Mouse (Mus musculus) hindbrain, embryonic 10.5 days (tissue): ENCODE measurements at regions not wholly inside any gene's neighbourhood (a gene's known extent, or its start where the extent isn't known, plus 50 kb on each side); places are given as distances from the start of the nearest gene placed in this dataset.

Source experiments
- DNase-seq: peaks from one replicate; pipeline ENCODE4 v3.0.0-alpha.2; 2017; ENCODE audit warnings: low spot score
- H3K27ac ChIP-seq: fragments of 300-500 bp; sonication (generic); 2 replicates; pipeline ENCODE4 v1.5.1; 2016; ENCODE audit warnings: mild to moderate bottlenecking, moderate library complexity
- H3K27me3 ChIP-seq: fragments of 300-500 bp; sonication (generic); 2 replicates; pipeline ENCODE4 v1.6.1; 2016; ENCODE audit warnings: mild to moderate bottlenecking; ENCODE audit not compliant: poor library complexity, insufficient read depth, severe bottlenecking
- H3K36me3 ChIP-seq: fragments of 300-500 bp; sonication (generic); 2 replicates; pipeline ENCODE4 v1.6.1; 2016; ENCODE audit warnings: mild to moderate bottlenecking, moderate library complexity
- H3K4me1 ChIP-seq: fragments of 300-500 bp; sonication (generic); replicated peaks from 2 replicates; pipeline ENCODE4 v1.6.1; 2016; ENCODE audit warnings: mild to moderate bottlenecking
- H3K4me3 ChIP-seq: fragments of 300-500 bp; sonication (generic); 2 replicates; pipeline ENCODE4 v1.5.1; 2016; ENCODE audit warnings: mild to moderate bottlenecking, moderate library complexity
- H3K9me3 ChIP-seq: fragments of 300-500 bp; sonication (generic); 2 replicates; pipeline ENCODE4 v1.6.1; 2016; ENCODE audit warnings: mild to moderate bottlenecking, moderate library complexity
- WGBS: fragments of 180-500 bp; shearing (Covaris S2); methylation state at CpG from one replicate; pipeline ENCODE4 v1.1.7; 2016; 5-methylcytosine and 5-hydroxymethylcytosine counted together

DNA sequence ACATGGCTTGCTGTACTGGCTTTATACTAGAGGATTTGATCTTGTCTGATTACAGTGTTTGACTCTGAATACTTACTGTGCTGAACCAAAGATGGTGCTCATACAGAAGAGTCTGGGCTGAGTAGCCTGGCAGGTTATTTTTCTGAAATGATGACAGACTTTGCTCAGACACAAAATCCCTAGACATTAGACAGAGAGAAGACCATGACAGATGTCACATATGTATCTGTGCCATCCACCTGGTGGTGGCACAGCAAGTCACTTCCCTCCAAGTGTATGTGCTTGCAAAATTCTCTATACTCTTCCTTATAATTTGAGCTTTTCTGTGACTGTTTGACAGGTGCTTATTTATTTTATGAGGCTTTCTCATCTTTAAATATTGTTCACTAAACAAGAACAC, 80.7 kb downstream of the Gm7361 start:
- Histone ChIP-seq H3K4me1 (no peaks in the 10 kb centered on the region), H3K27me3 (no peaks in the 10 kb centered on the region), H3K4me3 (no peak overlapping the region), H3K9me3 (no peaks in the 10 kb centered on the region), H3K27ac (no peak overlapping the region), H3K36me3 (no peaks in the 10 kb centered on the region)
- DNase-seq: no peak

GRCm38 (mm10) chr5:26339266-26339665, 81.8 kb downstream of the Gm7361 start:
- no peak overlapping the region for H3K27ac ChIP-seq
- WGBS: 91% methylated on average over 1 of the region's 1 CpGs
- no peak overlapping the region for H3K4me3 ChIP-seq
- no peaks in the 10 kb centered on the region for H3K36me3 ChIP-seq
- H3K4me1 ChIP-seq: no peaks in the 10 kb centered on the region
- H3K27me3 ChIP-seq: no peaks in the 10 kb centered on the region
- DNase-seq: no peak
- no peaks in the 10 kb centered on the region for H3K9me3 ChIP-seq

DNA sequence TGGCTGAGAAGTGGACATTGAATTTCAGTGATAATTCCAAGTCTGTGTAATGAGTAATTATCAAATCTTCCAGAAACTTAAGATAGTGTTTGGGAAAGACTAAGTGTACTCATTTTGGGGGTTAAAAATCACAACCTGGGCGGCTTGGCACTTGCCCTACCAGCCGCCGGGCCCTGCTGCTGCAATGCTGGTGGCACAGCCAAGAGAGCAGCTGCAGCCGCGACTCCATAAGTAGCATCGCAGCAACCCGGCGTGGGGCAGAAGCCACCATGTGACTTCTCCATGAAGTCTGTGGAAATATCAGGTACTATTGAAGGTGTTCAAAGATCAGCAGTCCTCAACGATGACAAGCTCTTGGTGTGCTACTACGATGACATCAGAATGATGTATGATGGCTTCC, 97.7 kb downstream of the Gm7361 start:
- no peaks in the 10 kb centered on the region for H3K36me3 ChIP-seq
- 93% methylated on average over 10 of the region's 10 CpGs for WGBS
- no peaks in the 10 kb centered on the region for H3K27me3 ChIP-seq
- no peaks in the 10 kb centered on the region for H3K4me1 ChIP-seq
- no peak overlapping the region for H3K4me3 ChIP-seq
- no peaks in the 10 kb centered on the region for H3K9me3 ChIP-seq
- no peak overlapping the region for H3K27ac ChIP-seq
- DNase-seq: no peak

- no peaks in the 10 kb centered on the region for H3K9me3 ChIP-seq
- no peak overlapping the region for H3K27ac ChIP-seq
- no peaks in the 10 kb centered on the region for H3K36me3 ChIP-seq
- H3K27me3 ChIP-seq: no peaks in the 10 kb centered on the region
- H3K4me1 ChIP-seq: no peaks in the 10 kb centered on the region
- WGBS: 95% methylated on average over 3 of the region's 3 CpGs
- no peak overlapping the region for H3K4me3 ChIP-seq
- no peak for DNase-seq
Observed at GRCm38 (mm10) chr5:26359082-26359481, 101.6 kb downstream of the Gm7361 start.

DNA sequence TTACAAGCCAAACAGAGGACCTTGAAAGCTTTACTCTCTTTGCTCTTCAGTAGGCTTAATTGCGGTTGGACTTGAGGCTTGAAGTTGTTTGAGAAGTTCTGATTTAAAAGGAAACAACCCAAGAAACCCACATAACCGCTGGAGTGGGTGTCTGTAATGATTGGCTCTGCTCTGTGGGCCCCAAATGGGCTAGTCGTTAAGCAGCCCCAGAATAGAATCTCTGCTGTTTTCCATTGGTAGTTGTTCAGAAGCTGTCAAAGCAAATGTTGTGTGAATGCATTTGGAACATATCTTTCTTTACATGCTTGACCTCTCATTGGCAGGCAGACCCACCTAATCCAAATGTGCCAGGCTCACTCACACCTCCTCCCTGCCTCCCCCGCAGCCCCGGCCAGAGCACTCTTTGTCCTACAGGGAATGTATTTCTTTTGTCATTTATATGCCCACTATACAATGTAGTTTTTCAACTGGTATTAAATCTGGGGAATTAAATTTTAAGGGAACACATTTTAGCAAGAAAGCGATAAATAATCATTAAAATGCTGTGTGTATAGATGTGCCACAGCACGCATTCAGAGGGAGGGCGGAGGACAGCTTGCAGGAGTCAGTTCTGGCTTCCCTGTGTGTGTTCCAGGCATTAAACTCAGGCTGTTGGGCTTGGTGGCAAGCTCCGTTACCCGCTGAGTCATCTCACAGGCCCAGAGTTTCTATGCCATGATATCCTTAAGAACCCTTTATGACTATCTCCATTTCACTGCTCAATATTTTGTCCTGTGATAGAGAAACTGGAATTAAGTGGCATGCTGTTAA, 116.9 kb downstream of the Gm7361 start:
- no peaks in the 10 kb centered on the region for H3K9me3 ChIP-seq
- H3K27me3 ChIP-seq: no peaks in the 10 kb centered on the region
- no peak for DNase-seq
- no peaks in the 10 kb centered on the region for H3K4me1 ChIP-seq
- H3K27ac ChIP-seq: no peak overlapping the region
- H3K36me3 ChIP-seq: no peaks in the 10 kb centered on the region
- no peak overlapping the region for H3K4me3 ChIP-seq
- 82% methylated on average over 10 of the region's 10 CpGs for WGBS

GRCm38 (mm10) chr5:26407088-26407672, 149.7 kb downstream of the Gm7361 start:
- 90% methylated on average over 2 of the region's 2 CpGs for WGBS
- no peak for DNase-seq
- no peaks in the 10 kb centered on the region for H3K4me1 ChIP-seq

DNA sequence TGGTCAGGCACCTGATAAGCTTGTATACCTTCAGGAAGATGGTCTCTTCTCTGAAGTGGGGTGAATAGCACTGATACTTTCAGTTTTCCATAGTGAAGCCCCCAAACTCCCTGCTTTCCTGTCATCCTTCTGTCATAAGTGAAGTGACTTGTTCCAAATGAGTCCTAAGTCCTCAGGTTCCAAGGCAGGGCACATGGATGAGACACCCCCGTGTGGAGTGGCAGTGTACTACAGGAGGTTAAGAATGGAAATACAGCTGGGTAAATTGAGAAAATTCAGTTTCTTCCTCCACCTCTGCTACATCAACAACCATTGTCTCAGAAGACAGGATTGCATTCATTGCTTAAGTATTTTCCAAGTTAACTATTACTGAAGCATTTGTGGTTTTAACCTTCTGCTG, 155.7 kb downstream of the Gm7361 start:
- no peak for DNase-seq
- Histone ChIP-seq H3K27ac (no peak overlapping the region), H3K36me3 (no peaks in the 10 kb centered on the region), H3K27me3 (no peaks in the 10 kb centered on the region), H3K4me3 (no peak overlapping the region), H3K9me3 (no peaks in the 10 kb centered on the region), H3K4me1 (no peaks in the 10 kb centered on the region)
- WGBS: 35% methylated on average over 1 of the region's 1 CpGs

More at GRCm38 (mm10) chr5:26407088-26407672, 149.7 kb downstream of the Gm7361 start:
- H3K36me3 ChIP-seq: no peaks in the 10 kb centered on the region
- H3K27me3 ChIP-seq: no peaks in the 10 kb centered on the region
- H3K4me3 ChIP-seq: no peak overlapping the region
- H3K9me3 ChIP-seq: no peaks in the 10 kb centered on the region
- no peak overlapping the region for H3K27ac ChIP-seq

DNA sequence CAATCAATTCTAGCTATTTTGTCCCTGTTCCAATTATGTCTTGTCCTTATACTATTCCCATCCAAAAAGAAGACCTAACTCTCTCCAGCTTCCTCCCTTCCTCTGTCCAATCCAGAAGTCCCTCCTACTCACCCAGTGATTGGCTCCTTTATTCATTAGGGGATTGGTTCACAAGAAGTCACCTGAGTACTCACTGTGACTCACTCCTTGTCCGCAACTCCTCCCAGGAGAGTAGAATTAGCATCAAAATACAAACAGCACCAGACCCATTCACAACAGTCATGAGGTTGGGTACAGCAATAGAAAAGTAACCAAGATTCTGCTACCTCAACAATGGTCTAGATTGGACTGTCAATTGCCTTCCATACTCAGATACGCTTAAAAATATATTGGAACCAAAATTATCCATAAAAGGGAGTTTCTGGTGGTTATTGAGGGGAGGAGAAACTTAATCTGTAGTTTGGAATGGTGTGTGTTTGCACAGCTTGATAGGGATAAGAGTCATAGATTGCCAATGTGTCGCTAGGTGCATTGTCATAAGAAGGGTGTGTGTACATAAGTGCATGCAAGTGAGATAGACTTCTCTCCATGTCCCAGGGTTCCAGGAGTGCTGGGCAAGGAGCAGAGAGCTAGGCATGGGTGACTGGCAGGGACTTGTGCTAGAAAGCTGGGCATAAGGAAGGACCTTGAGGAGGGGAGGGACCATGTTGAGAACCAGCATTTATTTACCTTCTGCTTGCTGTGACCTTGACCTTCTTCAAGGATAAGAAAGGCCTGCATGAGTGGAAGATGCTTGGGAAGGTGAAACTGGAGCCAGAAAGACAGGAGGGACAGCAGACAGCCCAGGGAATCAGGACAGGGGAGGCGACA, 187.1 kb downstream of the Gm7361 start:
- Histone ChIP-seq H3K4me1 (no peaks in the 10 kb centered on the region), H3K27ac (no peak overlapping the region), H3K4me3 (no peak overlapping the region), H3K9me3 (no peaks in the 10 kb centered on the region), H3K27me3 (no peaks in the 10 kb centered on the region), H3K36me3 (no peaks in the 10 kb centered on the region)
- 84% methylated on average over 4 of the region's 4 CpGs for WGBS
- no peak for DNase-seq

GRCm38 (mm10) chr5:26451306-26451705, 193.8 kb downstream of the Gm7361 start:
- WGBS: 72% methylated on average over 1 of the region's 1 CpGs
- Histone ChIP-seq H3K27ac (no peak overlapping the region), H3K4me3 (no peak overlapping the region), H3K27me3 (no peaks in the 10 kb centered on the region), H3K36me3 (no peaks in the 10 kb centered on the region), H3K4me1 (no peaks in the 10 kb centered on the region), H3K9me3 (no peaks in the 10 kb centered on the region)
- no peak for DNase-seq

DNA sequence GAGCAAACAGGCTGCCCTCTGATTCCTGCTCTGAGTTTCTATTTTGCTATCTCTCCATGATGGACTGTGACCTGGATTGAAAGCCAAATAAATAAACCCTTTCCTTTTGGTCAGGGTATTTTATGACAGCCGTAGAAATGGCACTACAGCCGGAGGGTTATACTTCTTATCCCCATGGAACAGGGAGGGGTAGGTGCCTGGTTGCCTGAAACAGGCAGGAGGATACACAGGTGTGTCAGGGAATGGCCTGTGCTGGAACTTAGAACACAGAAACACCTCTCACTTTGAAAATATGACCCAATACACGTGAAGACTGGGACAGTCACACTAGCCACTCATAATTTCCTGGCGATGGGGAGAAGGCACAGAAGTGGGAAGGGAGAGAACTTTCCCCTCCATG, 200.1 kb downstream of the Gm7361 start:
- WGBS: 85% methylated on average over 4 of the region's 4 CpGs
- no peak for DNase-seq
- no peaks in the 10 kb centered on the region for H3K36me3 ChIP-seq
- H3K4me3 ChIP-seq: no peak overlapping the region
- no peaks in the 10 kb centered on the region for H3K27me3 ChIP-seq
- H3K27ac ChIP-seq: no peak overlapping the region
- H3K4me1 ChIP-seq: no peaks in the 10 kb centered on the region
- no peaks in the 10 kb centered on the region for H3K9me3 ChIP-seq

- H3K36me3 ChIP-seq: no peaks in the 10 kb centered on the region
- H3K27ac ChIP-seq: no peak overlapping the region
- H3K9me3 ChIP-seq: no peaks in the 10 kb centered on the region
- no peak for DNase-seq
- WGBS: 66% methylated on average over 1 of the region's 1 CpGs
- H3K4me3 ChIP-seq: no peak overlapping the region
- H3K4me1 ChIP-seq: no peaks in the 10 kb centered on the region
- H3K27me3 ChIP-seq: no peaks in the 10 kb centered on the region
Observed at GRCm38 (mm10) chr5:26466666-26467065, 209.2 kb downstream of the Gm7361 start.

DNA sequence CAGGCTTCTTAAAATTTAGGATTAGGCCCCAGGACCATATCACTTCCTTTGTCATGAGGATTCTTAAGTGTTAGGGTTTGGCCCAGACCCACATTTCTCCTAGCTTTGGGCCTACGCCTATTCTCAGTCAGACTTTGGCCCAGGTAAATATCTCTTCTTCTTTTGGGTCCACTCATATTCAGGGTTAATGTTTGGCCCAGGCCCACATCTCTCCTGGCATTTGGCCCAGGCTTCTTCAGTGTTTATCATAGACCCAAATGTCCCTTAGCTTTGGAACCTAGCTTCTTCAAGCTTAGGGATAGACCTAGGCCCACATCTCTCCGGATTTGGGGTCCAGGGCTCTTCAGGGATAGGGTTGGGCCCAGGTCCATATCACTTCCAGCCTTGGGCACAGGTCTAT, 228.2 kb downstream of the Gm7361 start:
- Histone ChIP-seq H3K9me3 (no peaks in the 10 kb centered on the region), H3K27me3 (no peaks in the 10 kb centered on the region), H3K4me3 (no peak overlapping the region), H3K36me3 (no peaks in the 10 kb centered on the region), H3K4me1 (no peaks in the 10 kb centered on the region), H3K27ac (no peak overlapping the region)
- no peak for DNase-seq
- WGBS: 88% methylated on average over 2 of the region's 2 CpGs

DNA sequence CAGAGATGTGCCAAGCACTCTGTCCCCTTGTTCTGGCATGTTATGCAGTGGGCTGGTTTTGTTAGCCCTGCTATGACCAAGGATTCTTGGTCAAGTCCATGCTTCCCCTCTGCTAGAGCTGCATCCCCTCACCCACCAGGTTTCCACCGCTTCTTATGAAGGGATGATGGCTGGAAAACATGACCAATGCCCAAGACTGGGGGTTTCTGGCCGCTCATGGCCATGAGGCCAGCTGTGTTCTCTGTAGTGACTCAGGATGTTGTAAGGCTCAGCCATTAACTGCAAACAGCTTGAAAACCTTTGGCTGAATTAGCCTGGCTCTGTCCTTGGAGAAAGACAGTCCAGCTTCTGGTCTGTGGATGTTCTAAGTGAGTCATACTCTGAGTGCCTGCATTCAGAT, 236.5 kb downstream of the Gm7361 start:
- Histone ChIP-seq H3K36me3 (no peaks in the 10 kb centered on the region), H3K4me1 (no peaks in the 10 kb centered on the region), H3K27me3 (no peaks in the 10 kb centered on the region), H3K9me3 (no peaks in the 10 kb centered on the region), H3K4me3 (no peak overlapping the region), H3K27ac (no peak overlapping the region)
- DNase-seq: no peak
- WGBS: 87% methylated on average over 2 of the region's 2 CpGs
